Mouse (Mus musculus) embryo, embryonic 11.5 days (tissue): Measurements from ENCODE around the gene Top1.

Experiments used
- DNase-seq: peaks from one replicate; pipeline ENCODE4 v3.0.0-alpha.2; 2012; ENCODE audit warnings: low read depth, low spot score

Top1 gene

DNA sequence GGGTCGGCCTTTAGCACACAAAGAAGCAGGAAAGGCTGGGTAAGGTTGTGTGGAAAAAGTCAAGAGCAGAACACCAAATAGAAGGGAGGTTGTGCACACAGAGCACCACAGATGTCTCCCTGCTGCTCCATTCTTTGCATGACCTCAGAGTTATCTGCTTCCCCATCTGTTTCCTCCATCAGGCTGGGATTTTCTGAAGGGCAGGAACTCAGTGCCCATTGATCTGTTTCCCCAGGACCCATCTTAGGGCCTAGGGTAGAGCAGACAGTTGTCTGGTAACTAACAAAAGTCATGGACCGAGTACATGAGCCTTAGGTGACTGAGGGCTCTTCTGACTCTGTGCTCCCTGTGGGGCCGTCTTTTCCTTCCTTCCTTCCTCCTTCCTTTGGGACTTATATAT, 95.9 kb downstream of the Top1 start:
- no peak for DNase-seq

GRCm38 (mm10) chr2:160742161-160742609, 96.5 kb downstream of the Top1 start:
- no peak for DNase-seq

- DNase-seq = no peak
Observed at GRCm38 (mm10) chr2:160744040-160744822, 98.5 kb downstream of the Top1 start.

DNA sequence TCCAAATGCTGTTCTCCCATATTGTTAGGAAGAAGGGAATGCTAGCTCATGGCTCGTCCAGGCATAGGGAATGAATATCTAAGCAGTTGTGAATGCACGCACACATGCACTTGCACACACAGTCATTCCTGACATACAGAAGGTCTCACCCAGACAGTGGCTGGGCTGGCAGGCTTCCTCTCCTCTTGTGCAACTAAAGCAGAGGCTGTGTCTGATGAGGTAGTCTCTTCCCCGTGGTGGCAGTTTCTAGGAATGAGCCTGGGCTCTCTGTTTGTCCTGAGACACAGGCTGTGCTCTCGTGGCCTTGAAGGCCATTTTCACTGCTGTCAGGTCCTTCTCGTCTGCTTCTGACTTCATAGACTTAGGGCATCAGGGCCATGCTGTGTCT, 99.1 kb downstream of the Top1 start:
- DNase-seq = no peak

GRCm38 (mm10) chr2:160745497-160745896, 99.8 kb downstream of the Top1 start:
- no peak for DNase-seq

GRCm38 (mm10) chr2:160746637-160747036, 100.9 kb downstream of the Top1 start:
- no peak for DNase-seq

DNA sequence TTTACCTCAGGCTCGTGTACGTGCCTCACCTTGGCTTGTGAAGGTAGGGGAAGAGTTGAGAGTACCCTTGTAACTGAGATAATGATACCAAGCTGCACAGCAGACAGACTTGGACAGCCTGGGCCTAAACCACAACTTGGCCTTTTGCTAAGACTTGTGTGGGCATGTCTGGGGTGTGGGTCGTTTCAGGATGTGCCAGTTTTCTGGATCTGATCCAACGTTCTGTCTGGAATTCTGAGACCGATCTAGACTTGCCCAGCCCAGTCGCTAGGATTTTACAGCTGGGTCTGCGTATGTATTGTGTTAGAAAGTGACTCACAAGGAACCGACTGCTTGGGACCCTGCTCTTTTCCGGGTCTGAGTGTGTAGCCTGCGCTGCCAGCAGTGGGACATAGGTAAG, 101.4 kb downstream of the Top1 start:
- DNase-seq = no peak

DNA sequence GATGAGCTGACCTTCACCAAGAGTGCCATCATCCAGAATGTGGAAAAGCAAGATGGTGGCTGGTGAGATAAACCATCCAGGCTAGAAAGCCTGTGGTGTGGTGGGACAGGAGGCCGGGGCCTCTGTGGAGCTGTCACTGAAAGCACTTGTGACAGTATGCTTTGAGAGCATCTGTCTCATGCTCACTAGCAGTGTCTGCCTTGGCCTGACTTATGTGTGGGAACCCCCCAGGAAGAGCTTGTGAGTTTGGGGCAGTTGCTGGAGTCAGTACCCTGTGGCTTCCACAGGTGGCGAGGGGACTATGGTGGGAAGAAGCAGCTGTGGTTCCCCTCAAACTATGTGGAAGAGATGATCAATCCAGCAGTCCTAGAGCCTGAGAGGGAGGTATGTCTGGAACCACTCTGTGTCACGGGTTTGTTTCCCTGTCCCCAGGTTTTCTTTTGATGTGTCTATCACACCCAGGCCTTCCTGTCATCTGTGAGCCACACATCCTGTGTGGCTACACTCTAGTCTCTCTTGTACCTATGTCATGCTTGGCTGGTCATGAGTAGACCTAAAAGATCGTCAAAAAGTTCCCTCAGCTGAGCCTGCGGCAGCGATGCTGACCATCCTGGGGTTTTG, 111.0 kb downstream of the Top1 start:
- no peak for DNase-seq

DNA sequence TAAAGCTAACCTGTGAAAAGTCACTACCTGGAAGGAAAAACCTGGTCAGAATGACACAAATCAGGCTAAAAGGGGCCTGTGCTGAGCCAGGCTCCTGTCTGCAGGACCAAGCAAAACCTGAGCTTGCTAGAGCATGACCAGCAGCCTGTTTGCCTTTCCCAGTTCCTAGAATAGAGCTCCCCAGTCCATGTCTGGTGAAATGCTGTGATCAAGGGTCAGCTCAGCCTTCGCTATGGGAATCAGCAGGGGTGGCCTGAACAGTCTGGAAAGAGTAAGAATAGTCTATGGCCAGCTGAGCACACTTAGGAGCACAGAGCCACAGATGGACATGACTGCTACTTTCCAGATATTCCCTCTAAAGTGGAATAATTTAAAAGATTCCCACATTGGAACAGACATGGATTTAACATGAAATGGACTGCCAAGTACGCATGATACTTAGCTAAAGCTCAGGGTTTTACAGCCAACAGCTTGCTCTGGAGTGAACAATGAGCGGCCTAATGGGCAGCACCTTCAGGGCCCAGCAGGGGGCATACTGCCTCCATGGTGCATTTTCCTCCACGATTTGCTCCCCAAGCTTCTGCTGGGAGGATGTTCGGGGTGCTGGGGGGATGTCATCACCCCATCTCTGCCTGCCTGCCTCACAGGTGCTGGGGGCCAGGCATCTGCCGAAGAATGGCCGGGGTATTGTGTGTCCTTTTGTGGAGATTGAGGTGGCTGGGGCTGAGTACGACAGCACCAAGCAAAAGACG, 114.9 kb downstream of the Top1 start:
- DNase-seq = no peak

- DNase-seq = no peak
Observed at GRCm38 (mm10) chr2:160763816-160764215, 118.1 kb downstream of the Top1 start.

DNA sequence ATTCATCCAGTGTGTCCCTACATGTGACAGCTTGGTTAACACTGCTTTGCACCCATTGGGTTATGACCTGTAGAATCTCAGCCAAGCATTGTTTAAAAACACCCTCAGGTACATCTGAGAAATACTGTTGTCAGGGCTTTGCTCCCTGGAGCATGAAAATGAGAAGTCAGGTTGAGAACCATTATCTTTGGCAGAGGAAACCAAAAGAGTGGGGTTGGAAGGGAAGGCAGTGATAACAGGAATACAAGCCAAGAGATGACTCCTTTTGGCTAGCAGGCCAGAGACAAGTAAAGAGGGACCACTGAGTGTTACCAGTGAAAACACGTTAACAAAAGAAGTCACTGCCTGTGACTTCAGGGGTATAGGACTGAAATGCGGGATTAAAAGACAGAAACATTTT, 118.7 kb downstream of the Top1 start:
- no peak for DNase-seq

DNA sequence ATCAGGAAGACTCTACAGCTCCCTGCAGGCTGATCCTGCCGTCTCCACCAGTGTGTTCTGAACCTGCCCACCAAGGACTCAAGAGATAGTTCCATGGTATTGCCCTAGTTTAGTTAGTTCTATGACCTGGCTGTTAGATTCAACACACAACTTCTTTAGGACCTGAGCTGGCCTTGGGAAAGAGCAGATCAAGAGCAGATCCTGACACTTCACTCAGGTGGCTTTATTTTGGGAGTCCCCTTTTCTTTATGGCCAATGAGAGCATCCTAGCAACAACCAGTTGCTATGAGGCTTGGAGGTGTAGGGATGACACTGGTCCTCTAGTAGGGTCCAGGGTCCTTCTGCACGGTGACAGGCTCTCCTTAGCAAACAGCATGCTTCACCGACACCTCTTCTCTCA, 119.4 kb downstream of the Top1 start:
- no peak for DNase-seq

DNA sequence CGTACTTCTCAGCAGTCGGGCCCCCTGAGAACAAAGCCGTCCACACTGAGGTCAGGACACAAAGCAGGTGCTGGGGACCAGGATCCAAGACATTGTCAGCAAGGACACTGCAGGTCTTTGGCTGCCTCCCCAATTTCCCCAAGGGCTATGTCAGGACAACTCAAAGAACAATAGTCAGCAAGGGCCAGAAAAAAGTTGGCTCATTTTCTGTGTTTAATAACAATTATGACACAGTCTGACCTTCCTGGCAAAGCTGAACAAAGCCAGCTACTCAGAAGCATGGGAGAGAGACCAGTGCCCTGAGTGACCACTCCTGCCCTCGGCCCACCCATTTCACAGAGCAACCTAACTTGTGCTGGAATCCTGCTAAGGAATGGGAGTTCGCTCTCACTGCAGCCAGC, 120.7 kb downstream of the Top1 start:
- DNase-seq = no peak

- DNase-seq = no peak
Observed at GRCm38 (mm10) chr2:160767201-160767600, 121.5 kb downstream of the Top1 start.

DNA sequence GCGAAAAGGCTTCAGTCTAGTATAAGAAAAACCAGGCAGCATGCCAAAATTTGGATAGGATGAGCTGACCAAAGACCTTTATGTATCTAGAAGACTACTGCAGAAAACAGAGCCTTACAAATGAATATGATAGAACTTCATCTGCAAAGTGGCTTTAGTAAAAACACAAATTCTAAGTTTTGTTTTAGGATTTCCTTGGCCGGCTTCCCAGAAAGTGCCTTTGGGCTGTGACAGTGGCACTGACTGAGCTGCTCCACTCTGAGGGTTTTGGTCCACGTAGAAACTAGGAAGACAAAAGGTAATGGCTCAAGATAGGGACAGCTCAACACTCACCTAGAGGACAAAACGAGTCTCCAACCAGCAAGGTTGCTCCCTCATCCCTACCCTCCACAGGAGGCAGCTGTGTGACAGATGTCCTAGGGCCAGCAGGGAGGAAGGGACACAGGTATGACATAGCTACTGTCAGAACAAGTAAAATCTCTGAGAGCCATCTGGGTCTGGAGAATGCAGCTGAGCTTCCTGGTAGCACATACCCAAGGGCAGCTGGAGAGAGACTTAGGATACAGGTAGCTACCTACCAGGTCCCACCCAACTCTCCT, 122.5 kb downstream of the Top1 start:
- DNase-seq = no peak

DNA sequence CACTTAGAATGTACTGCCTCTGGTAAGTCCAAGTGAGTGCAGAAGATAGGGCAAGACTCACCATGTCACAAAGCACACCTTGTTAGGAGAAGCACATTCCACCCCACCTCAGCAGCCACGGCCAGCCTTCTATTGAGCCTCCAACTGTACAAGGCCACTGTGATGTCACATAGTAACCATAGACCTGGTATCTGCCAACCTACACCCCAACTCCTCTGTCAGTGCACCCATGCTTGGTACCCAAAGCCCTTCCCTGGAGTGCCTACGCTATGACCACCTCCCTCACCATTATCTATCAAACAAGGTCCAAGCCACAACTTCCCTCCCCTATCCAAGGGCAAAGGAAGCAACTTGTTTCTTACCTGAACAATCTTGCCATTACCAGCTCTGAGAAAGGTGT, 123.3 kb downstream of the Top1 start:
- DNase-seq = no peak

DNA sequence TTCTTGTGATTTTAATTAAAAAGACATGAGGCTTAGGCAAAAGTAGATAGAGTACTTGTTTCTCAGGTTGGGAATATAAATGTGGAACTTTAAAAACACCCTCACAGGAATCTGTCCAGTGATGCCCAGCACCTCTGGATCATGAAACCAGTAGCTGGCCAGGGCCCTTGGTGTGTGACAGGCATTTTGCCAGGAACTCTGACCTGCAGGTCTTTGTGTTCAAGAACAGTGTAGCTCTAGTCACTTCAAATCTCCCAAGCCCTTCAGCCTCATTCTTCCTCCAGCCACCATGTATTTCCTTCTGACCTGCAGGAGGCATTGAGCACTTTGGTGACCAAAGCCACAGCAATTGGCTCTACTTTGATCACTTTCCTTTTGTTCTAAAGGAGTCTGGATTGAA, 124.7 kb downstream of the Top1 start:
- no peak for DNase-seq

- no peak for DNase-seq
Observed at GRCm38 (mm10) chr2:160770871-160771270, 125.2 kb downstream of the Top1 start.

DNA sequence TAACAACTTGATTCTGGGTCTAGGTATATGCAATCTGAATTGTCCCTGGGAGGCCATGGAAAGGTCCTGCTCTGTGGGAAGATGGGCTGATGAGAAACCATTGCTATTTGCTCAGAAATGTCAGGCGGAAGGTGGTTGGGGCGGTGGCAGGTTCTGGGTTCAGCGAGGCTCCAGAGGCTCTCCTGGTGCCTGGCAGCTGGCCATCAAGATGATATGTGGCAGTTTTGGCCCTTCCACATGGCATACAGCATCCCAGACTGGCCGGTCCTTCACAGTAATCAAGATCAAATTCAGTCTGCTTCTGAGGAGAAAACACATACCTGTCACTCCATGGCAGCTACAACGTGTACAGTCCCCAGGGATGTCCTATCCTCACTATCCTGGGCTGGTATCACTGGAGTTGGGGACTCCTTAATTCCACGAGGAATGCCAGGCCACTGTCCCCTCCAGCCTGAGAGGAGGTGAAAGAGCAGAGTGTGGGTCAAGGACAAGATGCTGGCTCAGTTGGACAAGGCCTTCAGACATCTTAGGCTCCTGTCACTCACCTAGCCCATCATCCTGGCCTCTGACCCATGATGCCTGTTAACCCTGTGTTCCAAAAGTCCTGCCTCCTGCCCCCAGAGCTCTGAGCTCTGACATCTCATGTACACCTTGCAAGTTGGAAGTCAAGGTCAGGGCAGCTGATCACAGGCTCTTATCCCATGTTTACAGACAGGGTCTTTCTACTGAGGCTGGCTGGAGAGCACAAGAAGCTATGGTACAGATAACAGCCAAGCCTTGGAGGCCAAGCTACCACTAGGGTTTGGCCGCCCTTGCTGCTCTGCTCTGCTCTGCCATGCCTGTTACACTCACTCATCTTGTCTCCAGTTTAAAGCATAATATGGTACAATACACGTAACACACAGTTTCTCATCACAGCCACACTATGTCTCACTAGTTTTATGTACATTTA, 125.9 kb downstream of the Top1 start:
- no peak for DNase-seq
